Mouse (Mus musculus) heart, adult 2 months (tissue): ENCODE results near the gene Sox8. TPM values are rescaled to one million over a fixed set of nuclear protein-coding genes. Genes with fewer than 3 reads are reported as not detected.

Experiments used
- DNase-seq, 2 experiments: peaks; one replicate each; pipeline ENCODE4 v3.0.0; 2021
- H3K27ac ChIP-seq: fragments of 200-600 bp; 2 replicates; pipeline ENCODE4 v1.8.1; 2022
- H3K27me3 ChIP-seq: fragments of 200-500 bp; 2 replicates; pipeline ENCODE4 v1.6.1; 2012; ENCODE audit warnings: mild to moderate bottlenecking, low read length, inconsistent platforms, mixed read lengths; ENCODE audit not compliant: control insufficient read depth, insufficient read depth
- H3K36me3 ChIP-seq: fragments of 200-500 bp; 2 replicates; pipeline ENCODE4 v1.6.1; 2012; ENCODE audit warnings: low read length, inconsistent platforms; ENCODE audit not compliant: control insufficient read depth, insufficient read depth
- H3K4me1 ChIP-seq: fragments of 200-500 bp; 2 replicates; pipeline ENCODE4 v1.6.1; 2011; ENCODE audit warnings: low read length; ENCODE audit not compliant: control insufficient read depth, insufficient read depth
- H3K4me3 ChIP-seq: fragments of 200-600 bp; 2 replicates; pipeline ENCODE4 v1.8.1; 2022
- H3K79me2 ChIP-seq: fragments of 200-500 bp; replicated peaks from 2 replicates; pipeline ENCODE4 v1.6.1; 2012; ENCODE audit warnings: mild to moderate bottlenecking, inconsistent platforms, low read length, moderate library complexity, mixed read lengths; ENCODE audit not compliant: control insufficient read depth, insufficient read depth
- H3K9ac ChIP-seq: fragments of 200-500 bp; 2 replicates; pipeline ENCODE4 v1.6.1; 2012; ENCODE audit warnings: low read depth, mild to moderate bottlenecking, control low read depth, inconsistent platforms, low read length, mixed read lengths
- CTCF ChIP-seq: fragments of 200-600 bp; IDR thresholded peaks from 2 replicates; pipeline ENCODE4 v1.8.1; 2022; ENCODE audit warnings: antibody characterized with exemption, mild to moderate bottlenecking, moderate library complexity
- EP300 ChIP-seq: fragments of 200-500 bp; IDR thresholded peaks from 2 replicates; pipeline ENCODE4 v1.6.1; 2011; ENCODE audit warnings: low read depth, low read length, control low read depth; ENCODE audit not compliant: insufficient read depth
- POLR2A ChIP-seq: fragments of 200-500 bp; IDR thresholded peaks from 2 replicates; pipeline ENCODE4 v1.6.1; 2011; ENCODE audit warnings: mild to moderate bottlenecking, low read depth, low read length, control low read depth; ENCODE audit not compliant: insufficient read depth
- WGBS: fragments of 180-500 bp; shearing (Covaris S2); methylation state at CpG from one replicate; pipeline ENCODE4 v1.1.7; 2018; 5-methylcytosine and 5-hydroxymethylcytosine counted together
- intact Hi-C: fragments of 180-260 bp; cut with DNase I; formaldehyde crosslinking; loops from one replicate; pipeline ENCODE4 v1.15.1; 2025
- polyA plus RNA-seq: library from polyadenylated mRNA; depleted of rRNA; stranded (reverse); fragments of >200 nt; gene quantifications from 2 replicates; pipeline ENCODE4 v1.2.3, GENCODE M21; 2012
- total RNA-seq, 2 experiments: library from RNA; stranded (reverse); gene quantifications; 2 replicates each; pipeline ENCODE4 v1.2.3; 2021

Gene Sox8
- total and polyA plus RNA-seq, 3 experiments, result 0.30 to 0.57 (median 0.44) TPM

DNA sequence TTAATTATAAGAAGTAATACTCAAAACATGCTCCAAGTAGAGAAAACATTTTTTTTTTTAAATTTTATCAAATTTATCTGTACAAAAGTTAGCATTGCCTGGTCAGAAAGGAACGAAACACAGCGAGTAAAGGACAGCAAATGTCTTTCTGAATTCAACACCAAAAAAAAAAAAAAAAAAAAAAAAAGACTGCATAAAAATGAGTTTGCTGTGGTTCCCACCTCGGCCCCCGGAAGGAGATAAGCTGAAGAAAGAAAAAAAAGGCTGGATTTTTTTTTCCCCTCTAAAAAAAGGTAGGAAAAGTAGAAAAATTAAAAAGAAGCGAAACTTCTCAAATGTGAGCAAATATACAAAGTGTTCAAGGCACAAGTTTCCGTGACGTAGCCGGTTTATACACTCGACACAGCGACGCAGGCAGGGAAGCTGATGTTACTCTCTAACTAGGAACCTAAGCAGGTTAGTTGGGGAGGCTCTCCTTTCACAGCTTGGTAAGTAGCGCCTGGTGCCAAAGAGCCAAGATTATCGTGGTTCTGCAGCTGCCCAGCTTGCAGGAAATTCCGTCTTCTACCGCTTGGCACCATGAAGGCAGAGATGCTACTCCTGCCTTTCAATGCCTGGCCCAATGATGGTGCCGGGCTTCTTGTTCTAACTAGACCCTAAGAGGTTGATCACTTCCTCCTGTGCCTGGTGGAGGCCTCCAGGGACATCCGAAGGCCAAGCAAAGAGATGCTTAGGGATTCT, 4.5 kb downstream of the Sox8 start:
- H3K9ac ChIP-seq, result no peak overlapping the region
- peaks cover 2% of the 10 kb centered on the region; the same call in 1 of the 2 replicates for H3K4me1 ChIP-seq
- H3K4me3 ChIP-seq, result no peak overlapping the region
- intact Hi-C loops, result loop anchor here (5.0 kb wide), 1 partner anchor 236 kb away; no protein-coding TSS in a partner anchor
- H3K27me3 ChIP-seq, result peaks cover 8% of the 10 kb centered on the region
- DNase-seq, result no peak
- no peak overlapping the region for H3K27ac ChIP-seq
- no peak for TF ChIP-seq EP300
- TF ChIP-seq CTCF, result no peak
- TF ChIP-seq POLR2A, result no peak
- no peaks in the 10 kb centered on the region for H3K36me3 ChIP-seq
- 69% methylated on average over 17 of the region's 17 CpGs for WGBS
- no peaks in the 10 kb centered on the region for H3K79me2 ChIP-seq

DNA sequence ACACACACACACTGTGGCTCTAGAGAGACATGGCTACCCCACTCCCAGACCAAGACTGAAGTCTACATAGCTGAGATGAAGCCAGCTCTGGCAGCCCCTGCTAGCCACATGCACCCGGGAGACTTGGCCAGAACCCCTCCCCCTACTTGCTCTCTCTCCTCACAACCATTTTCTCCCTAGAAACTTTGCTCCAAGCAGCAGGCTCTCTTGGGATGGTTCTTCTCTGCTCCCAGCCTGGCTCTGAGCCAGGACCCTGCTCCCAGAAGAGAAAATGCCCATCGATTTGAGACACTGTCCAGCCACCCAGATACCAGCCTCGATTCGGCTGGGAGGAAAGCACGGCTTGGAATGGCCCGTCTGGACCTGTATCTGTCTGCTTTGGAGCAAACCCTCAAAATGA, 5.2 kb downstream of the Sox8 start:
- Histone ChIP-seq H3K4me1 (peaks cover 2% of the 10 kb centered on the region; the same call in 1 of the 2 replicates), H3K4me3 (no peak overlapping the region), H3K9ac (no peak overlapping the region), H3K27me3 (peaks cover 4% of the 10 kb centered on the region), H3K36me3 (no peaks in the 10 kb centered on the region), H3K27ac (no peak overlapping the region), H3K79me2 (no peaks in the 10 kb centered on the region)
- intact Hi-C loops, result loop anchor here (5.0 kb wide), 1 partner anchor 237 kb away; no protein-coding TSS in a partner anchor
- TF ChIP-seq CTCF (no peak), EP300 (no peak), POLR2A (no peak)
- DNase-seq, result no peak
- WGBS, result 21% methylated on average over 6 of the region's 6 CpGs

DNA sequence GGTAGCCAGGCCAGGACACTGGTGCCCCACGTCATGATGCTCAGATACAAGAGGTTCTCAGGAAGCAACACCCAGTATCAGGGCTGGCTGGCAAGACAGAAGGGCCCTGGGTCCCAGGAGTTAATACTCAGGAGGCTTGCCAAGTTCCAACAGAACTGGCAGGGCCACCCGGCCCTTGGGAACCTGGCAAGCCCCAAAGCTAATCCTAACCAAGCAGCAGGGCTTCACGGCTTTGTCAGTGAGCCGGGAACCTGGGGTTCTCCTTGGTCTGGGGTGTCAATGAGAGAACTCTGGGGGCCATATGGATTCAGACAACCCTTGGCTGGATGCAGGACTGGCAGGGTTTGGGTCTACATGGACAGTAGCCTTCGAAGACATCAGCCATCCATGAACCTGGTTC, 6.0 kb downstream of the Sox8 start:
- Histone ChIP-seq H3K27ac (no peak overlapping the region), H3K36me3 (no peaks in the 10 kb centered on the region), H3K4me1 (no peaks in the 10 kb centered on the region; the same call in 1 of the 2 replicates), H3K4me3 (no peak overlapping the region), H3K27me3 (no peaks in the 10 kb centered on the region), H3K9ac (no peak overlapping the region), H3K79me2 (no peaks in the 10 kb centered on the region)
- TF ChIP-seq POLR2A, result no peak
- TF ChIP-seq CTCF, result no peak
- no peak for TF ChIP-seq EP300
- no peak for DNase-seq
- intact Hi-C loops, result no loop called here
- WGBS, result 55% methylated on average over 5 of the region's 5 CpGs

DNA sequence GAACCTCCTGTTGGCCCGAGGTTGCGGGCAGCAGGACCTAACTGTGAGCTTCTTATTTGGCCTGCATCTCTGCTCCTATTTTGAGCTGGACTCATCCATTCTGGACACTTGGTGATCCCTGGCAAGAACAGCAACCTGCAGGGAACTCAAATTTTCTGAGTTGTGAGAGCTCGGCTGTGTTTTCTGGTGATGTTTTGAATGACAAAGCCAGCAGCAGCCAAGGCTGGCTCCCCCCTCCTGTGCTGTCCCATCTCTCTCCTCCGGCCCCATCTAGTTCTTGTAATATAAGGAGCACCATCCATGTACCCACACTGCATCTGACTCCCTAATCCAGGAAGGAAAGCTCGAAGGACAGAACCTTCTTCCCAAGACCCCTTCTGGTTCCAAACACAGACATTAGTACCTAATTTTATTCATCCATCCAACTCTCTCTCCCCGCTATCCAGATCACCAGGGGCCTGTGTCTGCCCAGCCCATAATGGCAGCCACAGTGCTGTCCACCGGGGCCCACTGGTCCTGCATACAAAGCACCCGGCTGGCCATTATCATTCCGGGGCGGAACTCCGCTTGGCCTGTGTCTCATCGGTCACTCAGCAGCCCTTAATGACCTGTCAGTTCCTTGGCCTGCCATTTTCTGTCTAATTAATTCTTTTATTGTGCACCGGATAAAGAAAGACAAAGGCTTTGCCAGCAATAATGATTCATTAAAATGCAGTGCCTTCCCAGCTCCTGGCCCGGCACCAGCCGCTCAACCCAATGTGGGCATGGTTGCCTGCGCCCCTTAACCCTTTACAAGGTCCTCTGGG, 9.1 kb downstream of the Sox8 start:
- no peaks in the 10 kb centered on the region for H3K27me3 ChIP-seq
- 72% methylated on average over 16 of the region's 16 CpGs for WGBS
- H3K9ac ChIP-seq, result no peak overlapping the region
- TF ChIP-seq CTCF (no peak), POLR2A (no peak), EP300 (no peak)
- no peaks in the 10 kb centered on the region for H3K36me3 ChIP-seq
- no peak overlapping the region for H3K4me3 ChIP-seq
- H3K4me1 ChIP-seq, result peaks cover 3% of the 10 kb centered on the region
- DNase-seq, result no peak
- intact Hi-C loops, result no loop called here
- no peak overlapping the region for H3K27ac ChIP-seq
- no peaks in the 10 kb centered on the region for H3K79me2 ChIP-seq

DNA sequence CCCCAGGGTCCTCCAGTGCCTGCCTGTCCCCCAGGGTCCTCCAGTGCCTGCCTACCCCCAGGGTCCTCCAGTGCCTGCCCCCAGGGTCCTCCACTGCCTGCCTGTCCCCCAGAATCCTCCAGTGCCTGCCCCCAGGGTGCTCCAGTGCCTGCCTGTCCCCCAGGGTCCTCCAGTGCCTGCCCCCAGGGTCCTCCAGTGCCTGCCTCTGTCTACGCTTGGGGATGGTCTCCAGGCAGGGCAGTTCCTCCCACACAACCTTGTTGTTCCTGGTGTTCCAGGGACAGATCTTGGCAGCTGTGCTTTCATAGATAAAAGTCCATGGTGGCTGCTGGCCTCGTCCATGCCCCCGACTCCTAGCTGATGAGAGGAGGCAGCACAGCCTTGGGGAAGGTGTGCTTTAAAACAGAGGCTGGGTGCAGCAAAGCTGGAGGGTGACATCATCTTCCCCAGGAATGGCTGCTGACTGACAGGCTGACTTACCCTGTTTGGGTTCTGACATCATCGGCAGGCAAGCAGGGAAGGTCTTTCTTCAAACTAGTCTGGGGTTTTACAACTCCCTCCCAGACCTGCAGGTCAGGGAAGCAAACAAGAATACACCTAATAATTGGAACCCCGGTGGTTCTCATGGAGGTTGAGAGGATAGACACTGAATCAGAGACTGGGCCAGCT, 9.8 kb downstream of the Sox8 start:
- intact Hi-C loops, result no loop called here
- H3K79me2 ChIP-seq, result no peaks in the 10 kb centered on the region

More for the DNA sequence above, 9.8 kb downstream of the Sox8 start:
- Histone ChIP-seq H3K36me3 (no peaks in the 10 kb centered on the region), H3K4me1 (peaks cover 4% of the 10 kb centered on the region), H3K27ac (no peak overlapping the region), H3K9ac (no peak overlapping the region), H3K27me3 (no peaks in the 10 kb centered on the region), H3K4me3 (no peak overlapping the region)
- TF ChIP-seq CTCF (no peak), POLR2A (no peak), EP300 (no peak)
- DNase-seq, result no peak
- 32% methylated on average over 5 of the region's 5 CpGs for WGBS
